Comparison of ENCODE assay signal across 1 mouse cellular context in genomic region chr10:127152556-127152955, GRCm38 (mm10). TPM values are rescaled to one million over a fixed set of nuclear protein-coding genes. Genes with fewer than 3 reads are reported as not detected.
"Had no signal": no experiment of that assay in that cellular context is flagged by ENCODE, and none has a peak within 500 bp of the region (broad histone marks: within the 10 kb centered on the region; RNA-seq: fewer than 3 reads in every experiment).

No protein-coding gene starts in this region.

RNA-seq across cellular contexts. Expression of gene Arhgef25, which starts 37.3 kb away (rescaled TPM):
- total RNA-seq: neutrophil, adult 5-6 weeks had no signal
